Mouse (Mus musculus): ENCODE measurements at regions not wholly inside any gene's neighbourhood (a gene's known extent, or its start where the extent isn't known, plus 50 kb on each side); places are given as distances from the start of the nearest gene placed in this dataset.
"Not testable (repeated sequence)": the region's sequence is repeated elsewhere in the genome, so short reads cannot be mapped to it uniquely, and the experiment has no call there.

DNA sequence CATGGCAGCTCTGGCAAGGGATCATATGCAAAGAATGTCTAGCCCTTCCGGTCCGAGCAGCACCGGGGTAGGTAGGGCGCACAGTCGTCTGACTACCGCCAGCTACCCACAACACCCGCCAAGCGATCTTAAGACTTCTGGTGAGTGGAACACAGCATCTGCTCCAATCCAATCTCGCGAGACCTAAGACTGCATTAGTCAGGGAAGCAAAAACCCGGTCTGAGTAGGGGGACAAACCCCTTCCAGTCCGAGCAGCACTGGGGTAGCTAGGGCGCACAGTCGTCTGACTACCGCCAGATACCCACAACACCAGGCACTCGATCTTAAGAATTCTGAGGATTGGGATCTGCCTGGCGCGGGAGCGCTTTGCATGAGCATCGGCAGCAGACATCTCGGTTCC is 57.1 kb downstream of the Nap1l2 start:
- not testable (repeated sequence) for H3K36me3 ChIP-seq (ENCODE audit: control insufficient read depth, insufficient read depth, low read length); H3K27me3 ChIP-seq (replicated peaks; ENCODE audit: control insufficient read depth, insufficient read depth, low read length); DNase-seq; H3K4me1 ChIP-seq (ENCODE audit: control insufficient read depth, insufficient read depth, low read length); H3K4me3 ChIP-seq (ENCODE audit: insufficient read depth, low read depth, low read length); H3K27ac ChIP-seq (ENCODE audit: insufficient read depth, low read depth, low read length)
- WGBS, result 71% methylated on average over 21 of the region's 21 CpGs

DNA sequence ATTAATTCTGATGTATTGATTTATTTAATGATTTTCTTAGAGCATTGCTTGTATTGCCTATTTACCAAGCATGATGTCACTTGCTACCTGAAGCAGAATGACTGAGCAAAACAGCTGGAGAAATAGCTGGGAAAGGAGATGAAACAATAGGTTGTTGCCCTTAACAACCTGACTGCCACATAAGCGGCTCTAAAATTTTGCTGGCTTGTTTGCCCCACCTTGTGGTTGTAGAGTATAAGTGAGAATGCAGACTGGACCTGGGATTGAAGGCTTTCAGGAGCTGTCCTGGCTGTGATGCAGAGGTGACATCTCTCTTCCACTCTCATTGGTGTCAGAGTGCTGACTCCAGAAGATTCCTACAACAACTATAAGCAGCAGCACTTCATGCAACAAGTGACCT is 77.3 kb downstream of the Nap1l2 start:
- TF ChIP-seq POLR2A (IDR thresholded peaks at IDR 0.05; ENCODE audit: low read depth, low read length) (no peak), CTCF (conservative IDR thresholded peaks at IDR 0.05; ENCODE audit: insufficient read depth, insufficient read length, low read depth, low read length) (peak; percentile 39)
- H3K4me3 ChIP-seq (ENCODE audit: insufficient read depth, low read depth, low read length), result no peak overlapping the region
- no peaks in the 10 kb centered on the region for H3K36me3 ChIP-seq (ENCODE audit: control insufficient read depth, insufficient read depth, low read length)
- no peak overlapping the region for H3K27ac ChIP-seq (ENCODE audit: insufficient read depth, low read depth, low read length)
- 6% methylated on average over 1 of the region's 1 CpGs for WGBS
- no peaks in the 10 kb centered on the region for H3K27me3 ChIP-seq (replicated peaks; ENCODE audit: control insufficient read depth, insufficient read depth, low read length)
- no peaks in the 10 kb centered on the region for H3K4me1 ChIP-seq (ENCODE audit: control insufficient read depth, insufficient read depth, low read length)
- DNase-seq, result peak; percentile 31

DNA sequence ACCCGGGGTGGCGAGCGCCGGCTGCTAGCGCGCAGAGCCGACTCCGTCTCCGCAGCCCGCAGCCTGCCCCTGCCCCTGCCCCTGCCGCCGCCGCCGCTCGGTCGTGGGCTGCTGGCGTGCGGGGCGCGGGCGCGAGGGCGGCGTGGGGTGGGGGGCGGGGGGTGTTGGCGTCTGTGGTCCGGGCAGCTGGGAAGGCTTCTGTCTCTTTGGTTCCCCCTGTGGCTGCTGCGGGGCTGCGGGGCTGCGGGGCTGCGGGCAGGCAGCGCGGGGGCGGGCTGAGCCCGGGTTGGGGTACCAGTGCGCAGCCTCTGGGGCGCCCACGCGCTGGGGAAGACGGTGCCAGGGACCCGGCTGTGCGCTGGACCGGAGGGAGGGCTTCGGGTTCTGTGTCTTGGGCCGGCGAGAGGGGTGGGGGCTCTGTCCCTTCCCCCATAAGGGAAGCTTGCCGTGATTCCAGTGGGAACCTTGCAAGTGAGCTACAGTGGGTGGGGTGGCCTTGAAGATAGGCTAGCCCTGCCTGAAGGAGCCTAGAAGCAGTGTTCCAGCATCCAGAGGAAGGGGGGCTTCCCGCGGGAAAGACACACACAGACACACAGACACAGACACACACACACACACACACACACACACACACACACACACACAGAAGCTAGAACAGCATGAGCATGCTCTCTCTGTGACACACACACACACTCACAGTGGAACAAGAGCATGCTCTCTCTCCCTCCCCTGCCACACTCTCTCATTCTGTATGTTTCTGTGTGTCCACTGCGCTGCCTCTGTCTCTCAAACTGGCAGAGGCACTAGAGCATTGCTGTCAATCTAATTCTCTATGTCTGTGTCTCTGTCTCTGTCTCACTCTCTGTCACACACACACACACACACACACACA is 118.5 kb downstream of the Nap1l2 start:
- H3K36me3 ChIP-seq (ENCODE audit: control insufficient read depth, insufficient read depth, low read length); DNase-seq; H3K27me3 ChIP-seq (replicated peaks; ENCODE audit: control insufficient read depth, insufficient read depth, low read length); H3K4me3 ChIP-seq (ENCODE audit: insufficient read depth, low read depth, low read length); H3K27ac ChIP-seq (ENCODE audit: insufficient read depth, low read depth, low read length); H3K4me1 ChIP-seq (ENCODE audit: control insufficient read depth, insufficient read depth, low read length): not testable (repeated sequence)
- WGBS, result no CpG with 5 or more reads among the region's 50 CpGs

DNA sequence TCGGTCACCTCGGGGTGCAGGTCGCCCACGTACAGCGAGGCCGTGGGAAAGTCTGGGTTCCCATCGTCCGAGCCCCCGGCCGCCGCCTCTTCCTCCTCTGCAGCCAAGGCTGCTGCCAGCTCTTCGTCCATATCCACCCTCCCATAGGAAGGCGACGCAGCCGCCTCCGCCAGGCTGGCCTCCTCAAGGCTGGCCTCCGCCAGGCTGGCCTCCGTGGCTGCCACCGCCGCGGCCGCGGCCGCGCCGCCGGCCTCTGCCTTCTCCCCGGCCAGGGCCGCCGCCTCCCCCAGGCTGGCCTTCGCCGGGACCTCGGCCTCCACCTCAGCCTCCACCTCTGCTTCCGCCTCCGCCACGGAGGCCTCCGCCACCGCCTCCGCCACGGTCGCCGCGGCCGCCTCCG is 119.3 kb downstream of the Nap1l2 start:
- not testable (repeated sequence) for DNase-seq

DNA sequence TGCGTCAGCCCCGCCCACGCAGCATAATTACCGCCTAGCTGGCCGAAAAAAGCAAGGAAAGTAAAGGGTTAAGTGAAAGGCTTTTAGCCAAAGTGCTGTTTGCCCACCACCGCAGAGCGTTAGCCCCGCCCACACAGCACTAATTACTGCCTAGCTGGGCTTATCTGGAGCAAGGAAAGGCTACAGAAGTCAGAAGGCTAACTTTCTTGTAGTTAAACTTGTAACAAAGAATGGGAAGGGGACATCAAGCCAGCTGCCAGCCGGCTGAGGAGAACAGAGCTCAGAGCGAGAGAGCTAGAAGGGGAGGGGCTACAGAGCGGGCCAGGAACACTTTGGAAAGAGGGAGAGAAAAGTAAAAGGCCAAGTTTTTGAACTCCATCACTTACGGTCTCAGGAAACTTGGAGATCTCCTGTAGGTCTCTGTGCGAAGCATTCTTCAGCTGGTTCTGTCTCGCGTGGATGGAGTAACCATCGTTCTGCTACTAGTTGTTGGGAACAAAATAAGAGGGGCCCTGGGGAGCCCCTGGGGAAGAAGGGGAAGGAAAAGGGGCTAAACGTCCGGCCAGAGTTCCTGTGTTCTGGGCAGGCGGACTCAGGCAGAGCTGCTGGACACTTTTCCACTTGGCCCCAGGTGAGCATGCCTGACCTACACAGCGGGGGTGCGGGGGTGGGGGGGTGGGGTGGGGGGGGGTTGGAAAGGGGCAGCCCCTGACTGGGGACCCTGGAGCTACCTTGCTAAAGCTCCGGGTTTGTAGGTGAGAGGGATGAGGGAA is 98.3 kb downstream of the 1700018G05Rik start:
- Histone ChIP-seq H3K27ac (ENCODE audit: insufficient read depth, low read depth, low read length) (no peak overlapping the region), H3K4me3 (ENCODE audit: insufficient read depth, low read depth, low read length) (peak overlapping the region; percentile 26; the same call in 1 of the 2 replicates), H3K36me3 (ENCODE audit: control insufficient read depth, insufficient read depth, low read length) (no peaks in the 10 kb centered on the region), H3K4me1 (ENCODE audit: control insufficient read depth, insufficient read depth, low read length) (no peaks in the 10 kb centered on the region), H3K27me3 (replicated peaks; ENCODE audit: control insufficient read depth, insufficient read depth, low read length) (no peaks in the 10 kb centered on the region)
- TF ChIP-seq POLR2A (IDR thresholded peaks at IDR 0.05; ENCODE audit: low read depth, low read length) (no peak), CTCF (conservative IDR thresholded peaks at IDR 0.05; ENCODE audit: insufficient read depth, insufficient read length, low read depth, low read length) (no peak)
- WGBS, result 1% methylated on average over 21 of the region's 22 CpGs
- peak; percentile 1 for DNase-seq

More for the DNA sequence above, 119.3 kb downstream of the Nap1l2 start:
- no CpG with 5 or more reads among the region's 45 CpGs for WGBS
- H3K27ac ChIP-seq (ENCODE audit: insufficient read depth, low read depth, low read length); H3K36me3 ChIP-seq (ENCODE audit: control insufficient read depth, insufficient read depth, low read length); H3K27me3 ChIP-seq (replicated peaks; ENCODE audit: control insufficient read depth, insufficient read depth, low read length); H3K4me3 ChIP-seq (ENCODE audit: insufficient read depth, low read depth, low read length); H3K4me1 ChIP-seq (ENCODE audit: control insufficient read depth, insufficient read depth, low read length): not testable (repeated sequence)

DNA sequence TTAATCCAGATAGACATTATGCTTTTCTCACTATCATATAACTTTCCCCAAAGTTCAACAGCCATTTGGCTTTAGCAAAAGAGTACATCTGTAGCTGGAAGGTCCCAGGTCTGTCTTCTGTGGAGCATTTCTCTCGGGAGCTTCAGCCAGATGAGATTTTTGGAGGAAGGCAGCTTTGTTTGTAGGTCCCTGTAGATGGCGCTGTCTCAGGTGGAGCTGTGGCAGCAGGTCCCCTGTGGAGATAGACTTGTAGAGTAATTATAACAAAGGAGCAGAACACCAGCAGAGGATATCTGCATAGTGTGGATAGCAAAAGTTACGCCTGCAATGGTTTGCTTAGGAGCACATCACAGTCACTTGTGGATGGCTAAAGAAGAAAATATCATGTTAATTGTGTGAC is 97.3 kb downstream of the 1700018G05Rik start:
- DNase-seq, result peak; percentile 1
- 6% methylated on average over 3 of the region's 3 CpGs for WGBS

DNA sequence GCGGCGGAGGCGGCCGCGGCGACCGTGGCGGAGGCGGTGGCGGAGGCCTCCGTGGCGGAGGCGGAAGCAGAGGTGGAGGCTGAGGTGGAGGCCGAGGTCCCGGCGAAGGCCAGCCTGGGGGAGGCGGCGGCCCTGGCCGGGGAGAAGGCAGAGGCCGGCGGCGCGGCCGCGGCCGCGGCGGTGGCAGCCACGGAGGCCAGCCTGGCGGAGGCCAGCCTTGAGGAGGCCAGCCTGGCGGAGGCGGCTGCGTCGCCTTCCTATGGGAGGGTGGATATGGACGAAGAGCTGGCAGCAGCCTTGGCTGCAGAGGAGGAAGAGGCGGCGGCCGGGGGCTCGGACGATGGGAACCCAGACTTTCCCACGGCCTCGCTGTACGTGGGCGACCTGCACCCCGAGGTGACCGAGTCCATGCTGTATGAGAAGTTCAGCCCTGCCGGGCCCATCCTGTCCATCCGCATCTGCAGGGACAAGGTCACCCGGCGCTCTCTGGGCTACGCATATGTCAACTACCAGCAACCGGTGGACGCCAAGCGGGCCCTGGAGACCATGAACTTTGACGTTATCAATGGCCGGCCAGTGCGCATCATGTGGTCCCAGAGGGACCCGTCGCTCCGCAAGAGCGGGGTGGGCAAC is 85.4 kb downstream of the 1700018G05Rik start:
- not testable (repeated sequence) for H3K27me3 ChIP-seq (replicated peaks; ENCODE audit: control insufficient read depth, insufficient read depth, low read length); H3K36me3 ChIP-seq (ENCODE audit: control insufficient read depth, insufficient read depth, low read length); DNase-seq; H3K4me1 ChIP-seq (ENCODE audit: control insufficient read depth, insufficient read depth, low read length); H3K4me3 ChIP-seq (ENCODE audit: insufficient read depth, low read depth, low read length); H3K27ac ChIP-seq (ENCODE audit: insufficient read depth, low read depth, low read length)
- WGBS, result no CpG with 5 or more reads among the region's 61 CpGs

More for the DNA sequence above, 97.3 kb downstream of the 1700018G05Rik start:
- H3K27ac ChIP-seq (ENCODE audit: insufficient read depth, low read depth, low read length); H3K4me1 ChIP-seq (ENCODE audit: control insufficient read depth, insufficient read depth, low read length); H3K4me3 ChIP-seq (ENCODE audit: insufficient read depth, low read depth, low read length); H3K27me3 ChIP-seq (replicated peaks; ENCODE audit: control insufficient read depth, insufficient read depth, low read length); H3K36me3 ChIP-seq (ENCODE audit: control insufficient read depth, insufficient read depth, low read length): not testable (repeated sequence)

DNA sequence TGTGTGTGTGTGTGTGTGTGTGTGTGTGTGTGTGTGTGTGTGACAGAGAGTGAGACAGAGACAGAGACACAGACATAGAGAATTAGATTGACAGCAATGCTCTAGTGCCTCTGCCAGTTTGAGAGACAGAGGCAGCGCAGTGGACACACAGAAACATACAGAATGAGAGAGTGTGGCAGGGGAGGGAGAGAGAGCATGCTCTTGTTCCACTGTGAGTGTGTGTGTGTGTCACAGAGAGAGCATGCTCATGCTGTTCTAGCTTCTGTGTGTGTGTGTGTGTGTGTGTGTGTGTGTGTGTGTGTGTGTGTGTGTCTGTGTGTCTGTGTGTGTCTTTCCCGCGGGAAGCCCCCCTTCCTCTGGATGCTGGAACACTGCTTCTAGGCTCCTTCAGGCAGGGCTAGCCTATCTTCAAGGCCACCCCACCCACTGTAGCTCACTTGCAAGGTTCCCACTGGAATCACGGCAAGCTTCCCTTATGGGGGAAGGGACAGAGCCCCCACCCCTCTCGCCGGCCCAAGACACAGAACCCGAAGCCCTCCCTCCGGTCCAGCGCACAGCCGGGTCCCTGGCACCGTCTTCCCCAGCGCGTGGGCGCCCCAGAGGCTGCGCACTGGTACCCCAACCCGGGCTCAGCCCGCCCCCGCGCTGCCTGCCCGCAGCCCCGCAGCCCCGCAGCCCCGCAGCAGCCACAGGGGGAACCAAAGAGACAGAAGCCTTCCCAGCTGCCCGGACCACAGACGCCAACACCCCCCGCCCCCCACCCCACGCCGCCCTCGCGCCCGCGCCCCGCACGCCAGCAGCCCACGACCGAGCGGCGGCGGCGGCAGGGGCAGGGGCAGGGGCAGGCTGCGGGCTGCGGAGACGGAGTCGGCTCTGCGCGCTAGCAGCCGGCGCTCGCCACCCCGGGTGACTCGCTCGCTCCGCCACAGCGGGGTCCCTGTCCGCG is 84.4 kb downstream of the 1700018G05Rik start:
- H3K27me3 ChIP-seq (replicated peaks; ENCODE audit: control insufficient read depth, insufficient read depth, low read length); DNase-seq; H3K4me3 ChIP-seq (ENCODE audit: insufficient read depth, low read depth, low read length); H3K4me1 ChIP-seq (ENCODE audit: control insufficient read depth, insufficient read depth, low read length); H3K36me3 ChIP-seq (ENCODE audit: control insufficient read depth, insufficient read depth, low read length); H3K27ac ChIP-seq (ENCODE audit: insufficient read depth, low read depth, low read length): not testable (repeated sequence)
- WGBS, result no CpG with 5 or more reads among the region's 56 CpGs

DNA sequence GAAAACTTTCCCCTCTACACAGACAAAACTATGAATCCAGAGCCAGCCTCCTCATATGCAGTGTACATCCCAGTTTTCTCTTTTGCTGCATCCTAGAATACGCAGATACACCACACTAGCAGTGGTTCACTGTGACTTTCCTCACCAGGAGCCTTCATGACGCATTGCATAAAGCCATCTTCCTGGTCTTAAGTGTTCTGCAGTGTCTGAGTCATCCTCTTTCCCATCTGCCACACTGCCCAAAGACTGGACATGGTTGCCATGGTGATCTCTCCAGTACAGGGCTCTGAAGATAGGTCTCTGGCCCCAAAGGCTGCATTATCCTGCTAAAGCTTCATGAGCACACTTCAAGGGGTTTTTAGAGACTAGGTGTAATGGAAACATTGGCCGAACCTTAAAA is 65.8 kb downstream of the 1700018G05Rik start:
- not testable (repeated sequence) for H3K27me3 ChIP-seq (replicated peaks; ENCODE audit: control insufficient read depth, insufficient read depth, low read length); H3K4me3 ChIP-seq (ENCODE audit: insufficient read depth, low read depth, low read length); DNase-seq; H3K4me1 ChIP-seq (ENCODE audit: control insufficient read depth, insufficient read depth, low read length); H3K36me3 ChIP-seq (ENCODE audit: control insufficient read depth, insufficient read depth, low read length); H3K27ac ChIP-seq (ENCODE audit: insufficient read depth, low read depth, low read length)
- 100% methylated on average over 1 of the region's 3 CpGs for WGBS

Data from kidney, adult 2 months (tissue).